9 mouse cellular contexts compared by ENCODE assay signal in genomic region chr9:120098682-120099081, GRCm38 (mm10). TPM values are rescaled to one million over a fixed set of nuclear protein-coding genes. Genes with fewer than 3 reads are reported as not detected.
DNase-seq lines count a peak whose midpoint lies in the region; ATAC-seq and TF ChIP-seq lines count a peak whose summit lies in the region.
"Had no signal": no experiment of that assay in that cellular context is flagged by ENCODE, and none has a peak within 500 bp of the region (broad histone marks: within the 10 kb centered on the region; RNA-seq: fewer than 3 reads in every experiment).

No protein-coding gene starts in this region.

- no peak overlapping the region for H3K27ac ChIP-seq in cerebellum, adult 2 months (ENCODE audit: insufficient read depth, low read length)
- H3K27ac ChIP-seq in kidney, embryonic 15.5 days = no peak overlapping the region
- H3K27ac ChIP-seq in liver, embryonic 14.5 days = no peak overlapping the region
- H3K27ac ChIP-seq: lung, embryonic 15.5 days had no signal

- no peak for TF ChIP-seq POLR2A in cerebellum, adult 2 months (IDR thresholded peaks at IDR 0.05; ENCODE audit: borderline replicate concordance, insufficient read depth, low read length)

- TF ChIP-seq EP300 in liver, embryonic 14.5 days (IDR thresholded peaks at IDR 0.05; ENCODE audit: low read depth) = no peak

- H3K4me1 ChIP-seq in E14TG2a.4 (replicated peaks; ENCODE audit: low read depth, low read length) = peaks cover 5% of the 10 kb centered on the region
- H3K4me1 ChIP-seq in cerebellum, adult 2 months (ENCODE audit: control insufficient read depth, insufficient read depth, low read length) = no peaks in the 10 kb centered on the region
- H3K4me1 ChIP-seq in kidney, embryonic 15.5 days = peaks cover 3% of the 10 kb centered on the region; the same call in 1 of the 2 replicates
- H3K4me1 ChIP-seq in liver, embryonic 14.5 days (replicated peaks; ENCODE audit: control insufficient read depth in 2 of 2, insufficient read depth in 2 of 2, low read length in 1 of 2) = 0 out of 4 replicates have a peak, but pooled peaks cover 0 to 3% of the 10 kb centered on the region in 2 experiments
- H3K4me1 ChIP-seq: lung, embryonic 15.5 days had no signal

- no peak overlapping the region for H3K4me3 ChIP-seq in E14TG2a.4 (replicated peaks; ENCODE audit: low read length)
- H3K4me3 ChIP-seq in cerebellum, adult 2 months (replicated peaks; ENCODE audit: insufficient read depth, low read depth, low read length) = no peak overlapping the region
- no peak overlapping the region for H3K4me3 ChIP-seq in kidney, embryonic 15.5 days (replicated peaks)
- H3K4me3 ChIP-seq in liver, embryonic 14.5 days (ENCODE audit: insufficient read depth in 1 of 2, low read depth in 2 of 2, low read length in 2 of 2) = no peak overlapping the region
- H3K4me3 ChIP-seq: lung, embryonic 15.5 days had no signal

- H3K36me3 ChIP-seq in E14TG2a.4 (ENCODE audit: insufficient read depth, low read length) = no peaks in the 10 kb centered on the region
- H3K36me3 ChIP-seq in kidney, embryonic 15.5 days = no peaks in the 10 kb centered on the region
- H3K36me3 ChIP-seq in liver, embryonic 14.5 days (replicated peaks; ENCODE audit: control insufficient read depth, insufficient read depth, low read depth) = no peaks in the 10 kb centered on the region
- H3K36me3 ChIP-seq: lung, embryonic 15.5 days had no signal

- WGBS in cerebellum, adult 2 months = 18% methylated on average over 7 of the region's 7 CpGs
- 22% methylated on average over 7 of the region's 7 CpGs for WGBS in kidney, embryonic 15.5 days
- 16% methylated on average over 7 of the region's 7 CpGs for WGBS in liver, embryonic 14.5 days (ENCODE audit: insufficient replicate concordance)

- peaks cover 32% of the 10 kb centered on the region for H3K9me3 ChIP-seq in E14TG2a.4 (ENCODE audit: low read length)
- peaks cover 10% of the 10 kb centered on the region; the same call in 1 of the 2 replicates for H3K9me3 ChIP-seq in kidney, embryonic 15.5 days (replicated peaks)
- no peaks in the 10 kb centered on the region for H3K9me3 ChIP-seq in liver, embryonic 14.5 days (ENCODE audit: control insufficient read depth, low read length)

- no peak overlapping the region for H3K4me2 ChIP-seq in kidney, embryonic 15.5 days
- no peak overlapping the region for H3K4me2 ChIP-seq in liver, embryonic 14.5 days (ENCODE audit: low read depth)
- H3K4me2 ChIP-seq: lung, embryonic 15.5 days had no signal

- TF ChIP-seq CTCF in E14TG2a.4 (conservative IDR thresholded peaks at IDR 0.05; ENCODE audit: low read length) = peak; percentile 83
- peak; percentile 88 for TF ChIP-seq CTCF in cerebellum, adult 2 months (IDR thresholded peaks at IDR 0.05; ENCODE audit: borderline replicate concordance, insufficient read depth, low read depth, low read length)
- peak; percentile 88 for TF ChIP-seq CTCF in liver, embryonic 14.5 days (IDR thresholded peaks at IDR 0.05; ENCODE audit: low read depth)

- peak; percentile 64 for DNase-seq in gastrocnemius, adult 18-20 months (ENCODE audit: low spot score)
- no peak for DNase-seq in gastrocnemius, postnatal 25 days
- DNase-seq in cerebellum, adult 2 months = peak; percentile 53 to 66
- DNase-seq in frontal cortex, adult 2 months (ENCODE audit: extremely low spot score in 1 of 2, low spot score in 1 of 2) = peak; percentile 21 to 89
- no peak for DNase-seq in liver, embryonic 14.5 days (ENCODE audit: low read depth in 3 of 3, low spot score in 3 of 3)
- peak; percentile 73 to 84 for DNase-seq in right cerebral cortex, postnatal 10 days (ENCODE audit: low spot score in 2 of 2)

- peaks cover 2% of the 10 kb centered on the region; the same call in 1 of the 2 replicates for H3K27me3 ChIP-seq in E14TG2a.4 (ENCODE audit: insufficient read depth, low read length)
- H3K27me3 ChIP-seq in cerebellum, adult 2 months (ENCODE audit: control insufficient read depth, insufficient read depth, low read length) = no peaks in the 10 kb centered on the region
- no peaks in the 10 kb centered on the region for H3K27me3 ChIP-seq in kidney, embryonic 15.5 days
- no peaks in the 10 kb centered on the region for H3K27me3 ChIP-seq in liver, embryonic 14.5 days (ENCODE audit: control insufficient read depth, insufficient read depth, low read length)
- H3K27me3 ChIP-seq: lung, embryonic 15.5 days had no signal

- H3K9ac ChIP-seq in kidney, embryonic 15.5 days = no peak overlapping the region
- no peak overlapping the region for H3K9ac ChIP-seq in liver, embryonic 14.5 days (replicated peaks)
- H3K9ac ChIP-seq: lung, embryonic 15.5 days had no signal

- ATAC-seq in kidney, embryonic 15.5 days (replicated peaks; ENCODE audit: low FRiP score) = 0 out of 2 replicates have a peak, but pooled peaks have one; percentile 43
- no peak for ATAC-seq in liver, embryonic 14.5 days (ENCODE audit: insufficient read depth)

RNA-seq across cellular contexts. Expression of gene Ccr8, which starts 6.8 kb away (rescaled TPM):
- not detected for total RNA-seq in gastrocnemius, adult 18-20 months (2021)
- total RNA-seq in gastrocnemius, postnatal 25 days (2021) = not detected
- polyA plus RNA-seq in cerebellum, adult 2 months (2012; rRNA removed) = not detected in 2 replicates
- 0.08 TPM in 1 of 2 replicates, not detected in the other for polyA plus RNA-seq in frontal cortex, adult 2 months (2012; rRNA removed)
- polyA plus RNA-seq in kidney, embryonic 15.5 days (2015; fragmentation: Nextera tagmentation; extraction: Ambion mirVana) = 0.18 TPM in 1 of 2 replicates, not detected in the other
- polyA plus RNA-seq in liver, embryonic 14.5 days (2012; rRNA removed) = not detected in 2 replicates
- not detected in 2 replicates for polyA plus RNA-seq in liver, embryonic 14.5 days (2014; fragmentation: Nextera tagmentation; extraction: Ambion mirVana)

RNA-seq across cellular contexts. Expression of gene Slc25a38, which starts 11.5 kb away (rescaled TPM):
- 10 to 100 TPM; 11.6 to 11.7 TPM for total RNA-seq in gastrocnemius, adult 18-20 months (2021)
- total RNA-seq in gastrocnemius, postnatal 25 days (2021) = 10 to 100 TPM; 10.1 to 10.4 TPM
- polyA plus RNA-seq in cerebellum, adult 2 months (2012; rRNA removed) = 30.3 and 30.5 TPM in 2 replicates
- polyA plus RNA-seq in frontal cortex, adult 2 months (2012; rRNA removed) = 22.2 and 23.2 TPM in 2 replicates
- polyA plus RNA-seq in kidney, embryonic 15.5 days (2015; fragmentation: Nextera tagmentation; extraction: Ambion mirVana) = 32.4 and 37.1 TPM in 2 replicates
- 94.3 and 106 TPM in 2 replicates for polyA plus RNA-seq in liver, embryonic 14.5 days (2012; rRNA removed)
- 118 and 136 TPM in 2 replicates for polyA plus RNA-seq in liver, embryonic 14.5 days (2014; fragmentation: Nextera tagmentation; extraction: Ambion mirVana)

RNA-seq across cellular contexts. Expression of gene Rpsa, which starts 28.8 kb away (rescaled TPM):
- 100 to 1,000 TPM; 401 to 460 TPM for total RNA-seq in gastrocnemius, adult 18-20 months (2021)
- total RNA-seq in gastrocnemius, postnatal 25 days (2021) = 100 to 1,000 TPM; 388 to 402 TPM
- 691 and 736 TPM in 2 replicates for polyA plus RNA-seq in cerebellum, adult 2 months (2012; rRNA removed)
- 932 and 941 TPM in 2 replicates for polyA plus RNA-seq in frontal cortex, adult 2 months (2012; rRNA removed)
- 1,407 and 1,464 TPM in 2 replicates for polyA plus RNA-seq in kidney, embryonic 15.5 days (2015; fragmentation: Nextera tagmentation; extraction: Ambion mirVana)
- 1,110 and 1,446 TPM in 2 replicates for polyA plus RNA-seq in liver, embryonic 14.5 days (2012; rRNA removed)
- polyA plus RNA-seq in liver, embryonic 14.5 days (2014; fragmentation: Nextera tagmentation; extraction: Ambion mirVana) = 1,498 and 1,559 TPM in 2 replicates

RNA-seq across cellular contexts. Expression of gene Cx3cr1, which starts 29.0 kb away (rescaled TPM):
- total RNA-seq in gastrocnemius, adult 18-20 months (2021) = under 1 TPM in 1 of 2 experiments, not detected in 1; 0.21 TPM
- total RNA-seq in gastrocnemius, postnatal 25 days (2021) = under 1 TPM; 0.24 to 0.61 TPM
- polyA plus RNA-seq in cerebellum, adult 2 months (2012; rRNA removed) = 8.6 and 9.0 TPM in 2 replicates
- polyA plus RNA-seq in frontal cortex, adult 2 months (2012; rRNA removed) = 25.2 and 37.6 TPM in 2 replicates
- polyA plus RNA-seq in kidney, embryonic 15.5 days (2015; fragmentation: Nextera tagmentation; extraction: Ambion mirVana) = 6.6 and 7.3 TPM in 2 replicates
- polyA plus RNA-seq in liver, embryonic 14.5 days (2012; rRNA removed) = 1.4 and 1.5 TPM in 2 replicates
- polyA plus RNA-seq in liver, embryonic 14.5 days (2014; fragmentation: Nextera tagmentation; extraction: Ambion mirVana) = 0.69 and 1.3 TPM in 2 replicates

RNA-seq across cellular contexts. Expression of gene Mobp, which starts 50.8 kb away (rescaled TPM):
- total RNA-seq in gastrocnemius, adult 18-20 months (2021) = not detected
- total RNA-seq in gastrocnemius, postnatal 25 days (2021) = not detected
- 1,427 and 1,761 TPM in 2 replicates for polyA plus RNA-seq in cerebellum, adult 2 months (2012; rRNA removed)
- polyA plus RNA-seq in frontal cortex, adult 2 months (2012; rRNA removed) = 566 and 676 TPM in 2 replicates
- polyA plus RNA-seq in kidney, embryonic 15.5 days (2015; fragmentation: Nextera tagmentation; extraction: Ambion mirVana) = not detected in 2 replicates
- polyA plus RNA-seq in liver, embryonic 14.5 days (2012; rRNA removed) = 0.01 TPM in 1 of 2 replicates, not detected in the other
- polyA plus RNA-seq in liver, embryonic 14.5 days (2014; fragmentation: Nextera tagmentation; extraction: Ambion mirVana) = not detected in 2 replicates
- polyA plus RNA-seq: lung, embryonic 15.5 days had no signal

Comparison
In these comparisons a context has a peak if more than half of its experiments do, and no peak if none do; other contexts are left out.
1. DNase-seq: peak in gastrocnemius, adult 18-20 months (single experiment), cerebellum, adult 2 months (2 of 2), frontal cortex, adult 2 months (2 of 2) and right cerebral cortex, postnatal 10 days (2 of 2); none in gastrocnemius, postnatal 25 days (single experiment) and liver, embryonic 14.5 days (0 of 3).
2. Peak in every context shown above with its lines, with median percentiles within 50 percentile points of each other: CTCF ChIP-seq.